Mouse (Mus musculus): ENCODE measurements around the gene B4galt7. TPM values are rescaled to one million over a fixed set of nuclear protein-coding genes. Genes with fewer than 3 reads are reported as not detected.
A peak's percentile ranks its signal among the peaks of the same experiment; 100 is the strongest.
"Not testable (repeated sequence)": the region's sequence is repeated elsewhere in the genome, so short reads cannot be mapped to it uniquely, and the experiment has no call there.

The B4galt7 gene
- polyA plus RNA-seq, 1 experiment from 2014 or later = 22.1 TPM

DNA sequence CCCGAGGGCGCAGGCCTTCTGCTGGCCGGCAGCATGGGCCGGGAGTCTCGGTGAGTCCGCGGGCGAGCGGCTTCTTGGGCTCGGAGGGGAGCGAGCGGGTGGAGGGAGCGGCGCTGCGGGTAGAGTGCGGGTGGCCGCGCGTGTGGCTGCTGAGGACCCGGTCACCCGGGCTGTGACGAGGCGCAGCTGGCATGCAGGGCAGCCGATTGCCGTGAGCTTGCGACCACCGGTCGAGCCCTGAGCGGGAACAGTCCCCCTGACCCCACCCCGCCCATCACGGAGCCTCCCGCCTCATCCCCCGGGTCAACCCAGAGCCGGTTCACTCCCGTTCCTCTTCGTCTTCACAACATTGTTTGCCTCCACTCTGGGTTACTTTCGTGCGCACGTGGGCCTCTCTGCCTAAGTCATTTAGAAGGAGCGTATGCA lies 35.5 kb downstream of the B4galt7 start:
- WGBS = under 1% methylated on average over 40 of the region's 40 CpGs
- peak overlapping the region; percentile 70 for H3K4me2 ChIP-seq
- TF ChIP-seq CTCF (IDR thresholded peaks at IDR 0.05; ENCODE audit: low read depth) = no peak
- peak; percentile 51; the same call in 1 of the 2 replicates for ATAC-seq (ENCODE audit: insufficient read depth)
- DNase-seq = no peak
- peak overlapping the region; percentile 90 for H3K9ac ChIP-seq
- H3K9me3 ChIP-seq (ENCODE audit: low read depth, low read length) = no peaks in the 10 kb centered on the region
- H3K4me3 ChIP-seq (ENCODE audit: low read depth, low read length) = peak overlapping the region; percentile 94
- H3K27ac ChIP-seq (ENCODE audit: low read depth) = no peak overlapping the region
- H3K27me3 ChIP-seq (ENCODE audit: insufficient read depth, low read length) = no peaks in the 10 kb centered on the region
- peaks cover 49% of the 10 kb centered on the region for H3K36me3 ChIP-seq (ENCODE audit: insufficient read depth)
- H3K4me1 ChIP-seq (ENCODE audit: insufficient read depth) = peaks cover 3% of the 10 kb centered on the region; the same call in 1 of the 2 replicates

DNA sequence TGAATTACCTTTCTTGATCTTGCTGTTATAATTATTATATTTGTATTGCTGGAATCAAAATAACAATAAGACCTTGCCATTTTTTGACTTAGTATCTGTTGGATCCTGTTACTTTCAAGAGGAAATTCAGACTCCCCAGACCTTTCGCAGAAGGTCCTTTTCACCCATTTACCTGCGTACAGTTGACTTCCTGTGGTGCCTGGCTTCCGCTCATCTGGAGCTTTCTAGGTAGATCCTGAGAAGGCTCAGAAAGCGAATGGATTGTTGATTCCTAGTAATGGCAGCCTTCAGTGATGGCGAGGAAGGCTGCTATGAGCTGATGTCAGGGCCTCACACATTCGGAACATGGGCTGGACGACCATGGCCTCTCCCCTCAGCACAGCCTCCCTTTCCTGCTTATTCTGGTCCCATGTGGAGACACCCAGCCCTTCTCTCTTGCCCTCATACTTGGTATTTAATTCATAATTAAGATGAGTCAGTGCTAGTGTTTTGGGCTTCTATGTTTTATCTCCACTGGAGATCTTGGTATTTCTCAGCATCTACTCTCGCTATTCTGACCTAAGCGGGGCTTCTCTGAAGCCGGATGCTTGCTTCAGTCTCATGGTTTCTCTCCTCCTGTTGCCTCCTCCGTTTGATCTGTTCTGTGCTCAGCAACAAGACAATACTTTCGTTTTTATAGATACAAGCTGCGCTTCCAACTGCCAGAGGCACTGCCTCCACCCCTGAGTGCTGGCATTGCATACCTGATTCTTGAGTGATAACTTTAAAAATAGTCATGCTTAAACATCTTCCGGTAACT lies 36.7 kb downstream of the B4galt7 start:
- no peak overlapping the region for H3K27ac ChIP-seq (ENCODE audit: low read depth)
- no peaks in the 10 kb centered on the region for H3K9me3 ChIP-seq (ENCODE audit: low read depth, low read length)
- H3K27me3 ChIP-seq (ENCODE audit: insufficient read depth, low read length) = no peaks in the 10 kb centered on the region
- peak overlapping the region; percentile 70 for H3K4me2 ChIP-seq
- no peak for ATAC-seq (ENCODE audit: insufficient read depth)
- H3K4me3 ChIP-seq (ENCODE audit: low read depth, low read length) = peak overlapping the region; percentile 94
- H3K9ac ChIP-seq = no peak overlapping the region
- H3K36me3 ChIP-seq (ENCODE audit: insufficient read depth) = peaks cover 45% of the 10 kb centered on the region
- 89% methylated on average over 14 of the region's 14 CpGs for WGBS
- peaks cover 3% of the 10 kb centered on the region; the same call in 1 of the 2 replicates for H3K4me1 ChIP-seq (ENCODE audit: insufficient read depth)
- no peak for TF ChIP-seq CTCF (IDR thresholded peaks at IDR 0.05; ENCODE audit: low read depth)
- DNase-seq = no peak

DNA sequence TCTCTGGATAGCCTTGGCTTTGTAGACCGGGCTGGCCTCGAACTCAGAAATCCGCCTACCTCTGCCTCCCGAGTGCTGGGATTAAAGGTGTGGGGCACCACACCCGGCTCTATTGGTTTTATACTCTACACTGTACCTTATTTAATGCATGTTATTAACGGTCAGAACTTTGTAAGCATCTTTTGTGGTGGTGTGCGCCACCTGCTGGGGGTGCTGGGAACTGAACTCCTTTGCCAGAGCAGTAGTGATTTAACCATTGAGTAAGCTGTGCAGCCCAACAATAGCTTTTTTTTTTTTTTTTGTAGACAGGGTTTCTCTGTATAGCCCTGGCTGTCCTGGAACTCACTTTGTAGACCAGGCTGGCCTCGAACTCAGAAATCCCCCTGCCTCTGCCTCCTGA lies 40.8 kb downstream of the B4galt7 start:
- not testable (repeated sequence) for H3K4me1 ChIP-seq (ENCODE audit: insufficient read depth); H3K4me3 ChIP-seq (ENCODE audit: low read depth, low read length); H3K27ac ChIP-seq (ENCODE audit: low read depth); H3K4me2 ChIP-seq; H3K27me3 ChIP-seq (ENCODE audit: insufficient read depth, low read length); H3K9ac ChIP-seq; ATAC-seq (ENCODE audit: insufficient read depth); H3K9me3 ChIP-seq (ENCODE audit: low read depth, low read length)
- peak; percentile 82 for TF ChIP-seq CTCF (IDR thresholded peaks at IDR 0.05; ENCODE audit: low read depth)
- peak; percentile 90 for DNase-seq
- H3K36me3 ChIP-seq (ENCODE audit: insufficient read depth) = peaks cover 51% of the 10 kb centered on the region
- WGBS = 49% methylated on average over 8 of the region's 8 CpGs

DNA sequence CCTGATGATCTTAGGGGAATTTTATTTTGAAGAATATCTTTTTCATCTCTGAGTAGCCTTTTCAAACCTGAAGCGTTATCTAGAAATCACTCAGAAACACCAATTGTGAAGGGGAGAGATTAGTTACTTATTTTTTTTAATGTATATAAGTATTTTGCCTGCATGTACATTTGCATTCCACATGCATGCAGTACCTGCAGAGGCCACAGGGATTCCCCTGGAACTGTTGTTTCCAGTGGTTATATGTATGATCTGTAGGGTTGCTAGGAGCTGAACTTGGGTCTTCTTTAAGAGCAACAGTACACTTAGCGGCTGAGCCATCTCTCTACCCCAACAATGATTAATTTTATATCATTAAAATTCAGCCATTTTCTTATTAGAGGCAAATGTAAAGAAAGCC lies 44.8 kb downstream of the B4galt7 start:
- TF ChIP-seq CTCF (IDR thresholded peaks at IDR 0.05; ENCODE audit: low read depth) = peak; percentile 50
- H3K4me1 ChIP-seq (ENCODE audit: insufficient read depth) = no peaks in the 10 kb centered on the region
- no peak overlapping the region for H3K9ac ChIP-seq
- H3K36me3 ChIP-seq (ENCODE audit: insufficient read depth) = peaks cover 81% of the 10 kb centered on the region
- ATAC-seq (ENCODE audit: insufficient read depth) (no peak), DNase-seq (peak; percentile 75)
- no peak overlapping the region for H3K4me3 ChIP-seq (ENCODE audit: low read depth, low read length)
- no peak overlapping the region for H3K4me2 ChIP-seq
- 89% methylated on average over 2 of the region's 2 CpGs for WGBS
- H3K27ac ChIP-seq (ENCODE audit: low read depth) = no peak overlapping the region
- no peaks in the 10 kb centered on the region for H3K27me3 ChIP-seq (ENCODE audit: insufficient read depth, low read length)
- no peaks in the 10 kb centered on the region for H3K9me3 ChIP-seq (ENCODE audit: low read depth, low read length)

- Histone ChIP-seq H3K36me3 (ENCODE audit: insufficient read depth) (peaks cover 100% of the 10 kb centered on the region), H3K4me3 (ENCODE audit: low read depth, low read length) (no peak overlapping the region), H3K9ac (no peak overlapping the region), H3K4me1 (ENCODE audit: insufficient read depth) (no peaks in the 10 kb centered on the region), H3K4me2 (no peak overlapping the region), H3K27ac (ENCODE audit: low read depth) (no peak overlapping the region), H3K27me3 (ENCODE audit: insufficient read depth, low read length) (no peaks in the 10 kb centered on the region), H3K9me3 (ENCODE audit: low read depth, low read length) (no peaks in the 10 kb centered on the region)
- no peak for ATAC-seq (ENCODE audit: insufficient read depth)
- DNase-seq = peak; percentile 18
- WGBS = 83% methylated on average over 12 of the region's 12 CpGs
- peak; percentile 17; the same call in 1 of the 2 replicates for TF ChIP-seq CTCF (IDR thresholded peaks at IDR 0.05; ENCODE audit: low read depth)
Observed at GRCm38 (mm10) chr13:55650098-55650497, 50.4 kb downstream of the B4galt7 start.

- H3K36me3 ChIP-seq (ENCODE audit: insufficient read depth) = peaks cover 100% of the 10 kb centered on the region
- no peak overlapping the region for H3K9ac ChIP-seq
- no peak overlapping the region for H3K4me2 ChIP-seq
- 91% methylated on average over 6 of the region's 6 CpGs for WGBS
- H3K9me3 ChIP-seq (ENCODE audit: low read depth, low read length) = no peaks in the 10 kb centered on the region
- H3K4me3 ChIP-seq (ENCODE audit: low read depth, low read length) = no peak overlapping the region
- no peaks in the 10 kb centered on the region for H3K4me1 ChIP-seq (ENCODE audit: insufficient read depth)
- ATAC-seq (ENCODE audit: insufficient read depth) (no peak), DNase-seq (no peak)
- H3K27ac ChIP-seq (ENCODE audit: low read depth) = no peak overlapping the region
- H3K27me3 ChIP-seq (ENCODE audit: insufficient read depth, low read length) = no peaks in the 10 kb centered on the region
- TF ChIP-seq CTCF (IDR thresholded peaks at IDR 0.05; ENCODE audit: low read depth) = no peak
Observed at GRCm38 (mm10) chr13:55650980-55651379, 51.3 kb downstream of the B4galt7 start.

Other genes with a start within 250 kb of the B4galt7 start
- gene Lman2, start 237.1 kb upstream of the B4galt7 start, polyA plus RNA-seq (2014; fragmentation: Nextera tagmentation; extraction: Ambion mirVana) = 105 and 106 TPM in 2 replicates
- gene Rgs14, start 230.2 kb upstream of the B4galt7 start, polyA plus RNA-seq (2014; fragmentation: Nextera tagmentation; extraction: Ambion mirVana) = 0.69 and 1.0 TPM in 2 replicates
- gene Slc34a1, start 201.7 kb upstream of the B4galt7 start, polyA plus RNA-seq (2014; fragmentation: Nextera tagmentation; extraction: Ambion mirVana) = not detected in 2 replicates
- not detected in 2 replicates for gene Pfn3, start 184.7 kb upstream of the B4galt7 start, polyA plus RNA-seq (2014; fragmentation: Nextera tagmentation; extraction: Ambion mirVana)
- gene F12, start 173.1 kb upstream of the B4galt7 start, polyA plus RNA-seq (2014; fragmentation: Nextera tagmentation; extraction: Ambion mirVana) = not detected in 2 replicates
- gene Grk6, start 154.8 kb upstream of the B4galt7 start, polyA plus RNA-seq (2014; fragmentation: Nextera tagmentation; extraction: Ambion mirVana) = 64.3 and 71.0 TPM in 2 replicates
- gene Prr7, start 135.6 kb upstream of the B4galt7 start, polyA plus RNA-seq (2014; fragmentation: Nextera tagmentation; extraction: Ambion mirVana) = 0.46 and 0.53 TPM in 2 replicates
- 135 and 153 TPM in 2 replicates for gene Dbn1, start 111.8 kb upstream of the B4galt7 start, polyA plus RNA-seq (2014; fragmentation: Nextera tagmentation; extraction: Ambion mirVana)
- 185 and 199 TPM in 2 replicates for gene Pdlim7, start 86.2 kb upstream of the B4galt7 start, polyA plus RNA-seq (2014; fragmentation: Nextera tagmentation; extraction: Ambion mirVana)
- 2.0 and 2.6 TPM in 2 replicates for gene Dok3, start 70.6 kb upstream of the B4galt7 start, polyA plus RNA-seq (2014; fragmentation: Nextera tagmentation; extraction: Ambion mirVana)
- gene Ddx41, start 63.2 kb upstream of the B4galt7 start, polyA plus RNA-seq (2014; fragmentation: Nextera tagmentation; extraction: Ambion mirVana) = 74.8 and 75.5 TPM in 2 replicates
- 33.4 and 38.4 TPM in 2 replicates for gene Fam193b, start 28.8 kb upstream of the B4galt7 start, polyA plus RNA-seq (2014; fragmentation: Nextera tagmentation; extraction: Ambion mirVana)
- gene Tmed9, start 26.2 kb upstream of the B4galt7 start, polyA plus RNA-seq (2014; fragmentation: Nextera tagmentation; extraction: Ambion mirVana) = 69.7 and 76.5 TPM in 2 replicates
- gene Caml, start 23.1 kb downstream of the B4galt7 start, polyA plus RNA-seq (2014; fragmentation: Nextera tagmentation; extraction: Ambion mirVana) = 54.9 and 55.8 TPM in 2 replicates
- gene Ddx46, start 35.1 kb downstream of the B4galt7 start, polyA plus RNA-seq (2014; fragmentation: Nextera tagmentation; extraction: Ambion mirVana) = 38.5 and 43.7 TPM in 2 replicates
- gene B230219D22Rik, start 93.2 kb downstream of the B4galt7 start, polyA plus RNA-seq (2014; fragmentation: Nextera tagmentation; extraction: Ambion mirVana) = 79.7 and 84.8 TPM in 2 replicates
- 76.4 and 76.6 TPM in 2 replicates for gene Txndc15, start 114.8 kb downstream of the B4galt7 start, polyA plus RNA-seq (2014; fragmentation: Nextera tagmentation; extraction: Ambion mirVana)
- gene Pcbd2, start 127.5 kb downstream of the B4galt7 start, polyA plus RNA-seq (2014; fragmentation: Nextera tagmentation; extraction: Ambion mirVana) = 55.5 and 59.7 TPM in 2 replicates
- 0.18 TPM in 1 of 2 replicates, not detected in the other for gene Catsper3, start 184.7 kb downstream of the B4galt7 start, polyA plus RNA-seq (2014; fragmentation: Nextera tagmentation; extraction: Ambion mirVana)
- gene Pitx1, start 236.3 kb downstream of the B4galt7 start, polyA plus RNA-seq (2014; fragmentation: Nextera tagmentation; extraction: Ambion mirVana) = 0.28 TPM in 1 of 2 replicates, not detected in the other